Mouse (Mus musculus) forebrain, embryonic 13.5 days (tissue): ENCODE data around the gene 1810010H24Rik. TPM values are rescaled to one million over a fixed set of nuclear protein-coding genes. Genes with fewer than 3 reads are reported as not detected.
"Not testable (repeated sequence)": the region's sequence is repeated elsewhere in the genome, so short reads cannot be mapped to it uniquely, and the experiment has no call there.

Experiments
- ATAC-seq: fragments of 200-750 bp; cut with Nextera tagmentation; 2 replicates; pipeline ENCODE4 v1.8.0; 2017
- H3K27ac ChIP-seq: fragments of 300-500 bp; sonication (generic); 2 replicates; pipeline ENCODE4 v1.5.1; 2015; ENCODE audit warnings: inconsistent platforms, mild to moderate bottlenecking, moderate library complexity
- H3K27me3 ChIP-seq: fragments of 300-500 bp; sonication (generic); 2 replicates; pipeline ENCODE4 v1.6.1; 2015; ENCODE audit warnings: mild to moderate bottlenecking, inconsistent platforms
- H3K36me3 ChIP-seq: fragments of 300-500 bp; sonication (generic); 2 replicates; pipeline ENCODE4 v1.6.1; 2015; ENCODE audit warnings: mild to moderate bottlenecking, inconsistent platforms; ENCODE audit not compliant: poor library complexity, severe bottlenecking
- H3K4me1 ChIP-seq: fragments of 300-500 bp; sonication (generic); 2 replicates; pipeline ENCODE4 v1.6.1; 2015; ENCODE audit warnings: inconsistent platforms
- H3K4me2 ChIP-seq: fragments of 300-500 bp; sonication (generic); 2 replicates; pipeline ENCODE4 v1.6.1; 2015; ENCODE audit warnings: inconsistent platforms, mild to moderate bottlenecking, moderate library complexity
- H3K4me3 ChIP-seq: fragments of 300-500 bp; sonication (generic); 2 replicates; pipeline ENCODE4 v1.5.1; 2015; ENCODE audit warnings: mild to moderate bottlenecking, inconsistent platforms
- H3K9ac ChIP-seq: fragments of 300-500 bp; sonication (generic); 2 replicates; pipeline ENCODE4 v1.6.1; 2015; ENCODE audit warnings: mild to moderate bottlenecking, inconsistent platforms
- H3K9me3 ChIP-seq: fragments of 300-500 bp; sonication (generic); replicated peaks from 2 replicates; pipeline ENCODE4 v1.6.1; 2016; ENCODE audit warnings: inconsistent platforms
- WGBS: fragments of 180-500 bp; shearing (Covaris S2); methylation state at CpG from one replicate; pipeline ENCODE4 v1.1.7; 2015; 5-methylcytosine and 5-hydroxymethylcytosine counted together
- polyA plus RNA-seq: library from polyadenylated mRNA; unstranded; fragments of >200 nt; fragmentation: Nextera tagmentation; extraction: Ambion mirVana; gene quantifications from 2 replicates; pipeline ENCODE4 v1.2.1, GENCODE M21; 2015

Gene 1810010H24Rik
- 2.6 and 2.8 TPM in 2 replicates for polyA plus RNA-seq

DNA sequence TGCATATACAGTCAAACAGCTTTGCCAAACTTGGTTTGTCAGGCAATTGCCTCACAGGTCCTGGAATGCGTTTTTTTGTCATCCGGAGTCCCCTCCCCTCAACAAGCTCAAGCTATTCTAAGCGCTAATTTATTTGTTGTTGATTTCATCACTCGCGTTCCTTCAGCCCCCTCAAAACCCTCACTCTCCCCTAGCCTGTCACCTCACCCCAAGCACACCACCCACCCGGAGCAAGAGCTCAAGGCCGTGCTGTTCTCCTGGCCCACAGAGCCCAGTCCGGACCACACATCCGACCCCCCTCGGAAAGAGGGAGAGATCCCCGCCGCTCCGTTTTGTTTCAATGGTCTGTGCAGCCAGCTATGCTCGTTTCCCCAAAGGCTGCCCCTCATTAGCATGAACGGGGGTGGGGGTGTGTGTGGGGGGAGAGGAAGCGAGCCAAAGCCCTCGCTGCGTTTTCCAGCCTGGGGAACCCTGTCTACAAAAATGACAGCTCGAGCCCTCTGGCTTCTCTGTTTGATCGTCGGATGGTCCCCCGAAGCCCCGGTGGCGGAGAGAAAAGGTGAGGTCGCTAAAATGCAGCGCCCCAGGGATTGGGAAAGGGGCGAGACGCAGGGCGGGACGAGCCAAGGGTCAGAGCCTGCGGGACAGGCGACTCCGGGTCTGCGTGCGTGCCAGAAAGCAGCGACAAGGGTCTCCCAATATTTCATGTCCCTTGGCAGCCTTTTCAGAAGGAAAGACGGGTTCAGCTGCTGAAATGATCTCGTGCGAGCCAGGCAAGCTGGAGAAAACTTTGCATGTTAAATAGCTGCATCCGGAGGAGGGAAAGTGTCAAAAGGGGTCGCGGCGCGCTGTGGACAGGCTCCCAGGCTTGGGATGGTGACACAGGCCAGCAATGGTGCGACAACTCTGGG is at the start of gene 1810010H24Rik:
Gene 1810010H24Rik, plus strand, starts transcription at position 271 of the 911 bp plus-strand sequence.
- H3K4me2 ChIP-seq = peak within 1 kb of the TSS; percentile 90
- peak within 1 kb of the TSS; percentile 75 for H3K9ac ChIP-seq
- H3K4me3 ChIP-seq = peak within 1 kb of the TSS; percentile 53
- H3K27me3 ChIP-seq = no peaks in the 10 kb centered on the region
- H3K36me3 ChIP-seq = no peaks in the 10 kb centered on the region
- peak; percentile 28 for ATAC-seq
- no peaks in the 10 kb centered on the region for H3K9me3 ChIP-seq
- WGBS = under 1% methylated on average over 45 of the region's 45 CpGs
- peaks cover 36% of the 10 kb centered on the region for H3K4me1 ChIP-seq
- peak within 1 kb of the TSS; percentile 68 for H3K27ac ChIP-seq

DNA sequence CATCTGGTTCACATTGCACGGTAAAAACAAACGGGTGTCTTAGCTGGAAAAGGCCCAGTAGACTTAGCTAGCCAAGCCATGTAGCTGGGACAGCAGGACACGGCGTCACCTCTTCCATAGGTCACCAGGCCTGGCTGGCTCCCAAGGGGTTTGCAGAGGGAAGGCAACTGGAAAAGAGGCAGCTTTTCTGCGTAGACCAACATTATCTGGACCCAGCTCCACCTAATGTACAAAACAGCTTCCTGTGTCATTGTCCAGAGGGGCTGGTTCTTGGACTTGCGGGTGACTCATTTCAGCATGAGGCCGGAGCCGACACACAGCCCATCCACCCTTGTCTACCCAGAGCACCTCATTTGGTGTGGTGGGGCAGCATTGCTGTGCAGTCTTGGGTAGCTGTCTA is 49.3 kb upstream of the 1810010H24Rik start:
- no peaks in the 10 kb centered on the region for H3K36me3 ChIP-seq
- H3K4me2 ChIP-seq = no peak overlapping the region
- no peak overlapping the region for H3K27ac ChIP-seq
- no peaks in the 10 kb centered on the region for H3K4me1 ChIP-seq
- no peaks in the 10 kb centered on the region for H3K9me3 ChIP-seq
- WGBS = 89% methylated on average over 8 of the region's 8 CpGs
- H3K27me3 ChIP-seq = no peaks in the 10 kb centered on the region
- no peak overlapping the region for H3K9ac ChIP-seq
- no peak overlapping the region for H3K4me3 ChIP-seq
- ATAC-seq = no peak

DNA sequence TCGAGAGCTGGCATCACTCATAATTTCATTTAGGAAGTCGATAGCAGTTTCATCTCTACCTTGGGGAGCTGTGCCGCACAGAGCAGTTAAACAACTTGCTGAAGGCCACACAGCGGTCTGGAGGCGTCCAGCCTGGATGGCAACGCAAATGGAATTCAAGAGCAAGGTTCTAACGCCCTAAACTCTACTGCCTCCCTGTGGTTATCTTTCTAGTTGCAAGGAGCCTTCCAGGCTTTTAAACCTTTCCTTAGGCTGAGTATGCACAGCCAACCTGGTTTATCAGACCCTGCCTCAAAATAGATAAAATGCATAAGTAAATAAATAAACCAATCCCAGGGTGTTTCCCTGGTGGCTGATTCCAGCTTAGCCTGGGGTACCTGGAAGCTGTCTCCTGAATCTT is 45.0 kb upstream of the 1810010H24Rik start:
- no peaks in the 10 kb centered on the region for H3K36me3 ChIP-seq
- H3K4me2 ChIP-seq = no peak overlapping the region
- no peak overlapping the region for H3K9ac ChIP-seq
- no peak overlapping the region for H3K27ac ChIP-seq
- no peak for ATAC-seq
- H3K27me3 ChIP-seq = no peaks in the 10 kb centered on the region
- whole genome bisulfite sequencing = 20% methylated on average over 7 of the region's 7 CpGs
- no peaks in the 10 kb centered on the region for H3K9me3 ChIP-seq
- H3K4me1 ChIP-seq = no peaks in the 10 kb centered on the region
- no peak overlapping the region for H3K4me3 ChIP-seq

DNA sequence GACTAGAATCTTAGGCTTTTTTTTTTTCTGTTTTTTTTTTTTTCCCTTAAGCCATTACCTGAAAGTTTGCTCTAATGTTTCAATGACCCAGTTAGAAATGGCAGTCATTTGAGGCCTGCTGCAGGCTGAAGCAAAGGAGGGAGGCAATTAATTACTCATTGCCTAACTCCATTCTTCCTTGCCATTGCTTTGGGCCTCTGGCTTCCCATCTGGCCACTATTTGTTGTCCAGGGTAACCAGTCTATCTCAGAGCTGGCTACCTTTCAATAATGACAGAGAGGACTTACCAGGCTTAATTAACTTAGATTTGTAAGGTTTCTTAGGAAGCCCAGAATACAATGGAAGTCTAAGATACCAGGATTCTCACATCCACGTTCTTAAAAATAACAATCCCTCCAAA is 43.7 kb upstream of the 1810010H24Rik start:
- 5% methylated on average over 1 of the region's 1 CpGs for WGBS
- no peak overlapping the region for H3K4me3 ChIP-seq
- H3K36me3 ChIP-seq = 0 out of 2 replicates have a peak, but pooled peaks cover 4% of the 10 kb centered on the region
- no peak for ATAC-seq
- H3K4me1 ChIP-seq = no peaks in the 10 kb centered on the region
- no peaks in the 10 kb centered on the region for H3K27me3 ChIP-seq
- no peak overlapping the region for H3K4me2 ChIP-seq
- no peak overlapping the region for H3K27ac ChIP-seq
- no peaks in the 10 kb centered on the region for H3K9me3 ChIP-seq
- no peak overlapping the region for H3K9ac ChIP-seq

DNA sequence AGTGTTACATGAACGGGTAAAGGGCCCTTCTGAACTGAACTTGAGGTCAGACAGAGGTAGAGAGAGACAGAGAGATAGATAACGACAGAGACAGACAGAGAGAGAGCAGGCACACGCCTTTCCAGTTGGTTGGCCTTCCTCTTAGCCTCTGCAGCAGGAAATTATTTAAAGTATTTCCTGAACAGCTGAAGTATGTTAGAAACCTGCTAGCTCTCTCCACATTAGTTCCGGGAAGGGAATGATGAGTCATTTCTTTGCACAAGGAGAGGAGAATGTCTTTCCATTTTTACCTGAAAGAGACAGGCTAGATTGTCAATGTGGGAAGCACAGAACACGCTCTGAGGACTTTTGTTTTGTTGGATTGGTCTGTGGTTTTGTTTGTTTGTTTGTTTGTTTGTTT is 43.1 kb upstream of the 1810010H24Rik start:
- Histone ChIP-seq H3K4me1 (no peaks in the 10 kb centered on the region), H3K4me3 (no peak overlapping the region), H3K4me2 (no peak overlapping the region), H3K36me3 (peaks cover 8% of the 10 kb centered on the region), H3K27me3 (no peaks in the 10 kb centered on the region), H3K9me3 (no peaks in the 10 kb centered on the region), H3K27ac (no peak overlapping the region), H3K9ac (no peak overlapping the region)
- ATAC-seq = no peak
- 64% methylated on average over 5 of the region's 5 CpGs for WGBS

DNA sequence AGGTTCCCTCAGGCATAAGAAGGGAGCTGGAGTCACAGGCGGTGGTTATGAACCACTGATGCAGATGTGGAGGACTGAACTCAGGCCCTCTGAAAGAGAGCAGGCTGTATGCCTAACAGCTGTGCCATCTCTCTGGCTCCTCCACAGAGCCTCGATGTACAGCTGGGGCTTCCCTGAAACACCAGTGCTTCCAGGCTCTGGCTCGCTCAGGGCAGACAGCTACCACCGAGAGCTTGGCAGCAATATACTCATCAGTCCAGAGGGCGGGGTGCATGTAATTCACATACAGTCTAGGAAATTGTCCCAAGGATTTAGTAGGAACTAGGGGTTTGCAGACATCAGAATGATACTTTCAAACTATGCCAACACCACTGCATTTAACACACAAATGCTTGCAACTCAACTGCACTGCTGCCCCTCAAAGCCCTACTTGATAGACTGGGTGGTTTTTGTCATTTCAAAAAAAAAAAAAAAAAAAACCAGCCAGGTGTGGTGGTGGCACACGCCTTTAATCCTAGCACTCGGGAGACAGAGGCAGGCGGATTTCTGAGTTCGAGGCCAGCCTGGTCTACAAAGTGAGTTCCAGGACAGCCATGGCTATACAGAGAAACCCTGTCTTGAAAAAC is 39.4 kb upstream of the 1810010H24Rik start:
- not testable (repeated sequence) for H3K27ac ChIP-seq, H3K9me3 ChIP-seq, H3K4me2 ChIP-seq, H3K4me1 ChIP-seq, H3K9ac ChIP-seq, ATAC-seq, H3K4me3 ChIP-seq, H3K27me3 ChIP-seq
- H3K36me3 ChIP-seq = peaks cover 42% of the 10 kb centered on the region
- WGBS = 87% methylated on average over 9 of the region's 9 CpGs

DNA sequence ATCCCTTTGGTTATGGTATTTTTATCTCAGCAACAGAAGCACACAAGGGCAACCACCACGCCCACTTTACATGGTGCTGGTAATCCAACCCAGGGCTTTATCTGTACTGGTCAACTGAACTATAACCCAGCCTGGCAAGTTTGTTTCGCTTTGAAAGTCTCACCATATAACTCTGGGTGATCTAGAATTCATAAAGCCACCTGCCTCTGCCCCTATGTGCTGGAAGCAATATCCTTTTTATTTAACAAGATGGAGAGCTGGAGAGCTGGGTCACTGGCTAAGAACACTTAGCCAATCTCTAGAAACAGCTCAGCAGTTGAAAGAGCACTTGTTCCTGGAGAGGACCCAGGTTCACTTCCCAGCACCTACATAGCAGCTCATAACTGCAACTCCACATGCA is 38.1 kb upstream of the 1810010H24Rik start:
- WGBS = 89% methylated on average over 2 of the region's 2 CpGs
- Histone ChIP-seq H3K27ac (0 out of 2 replicates have a peak overlapping the region, but pooled peaks have one; percentile 10), H3K9me3 (no peaks in the 10 kb centered on the region), H3K27me3 (no peaks in the 10 kb centered on the region), H3K36me3 (peaks cover 52% of the 10 kb centered on the region), H3K4me3 (no peak overlapping the region), H3K4me1 (no peaks in the 10 kb centered on the region), H3K4me2 (no peak overlapping the region), H3K9ac (no peak overlapping the region)
- ATAC-seq = no peak

DNA sequence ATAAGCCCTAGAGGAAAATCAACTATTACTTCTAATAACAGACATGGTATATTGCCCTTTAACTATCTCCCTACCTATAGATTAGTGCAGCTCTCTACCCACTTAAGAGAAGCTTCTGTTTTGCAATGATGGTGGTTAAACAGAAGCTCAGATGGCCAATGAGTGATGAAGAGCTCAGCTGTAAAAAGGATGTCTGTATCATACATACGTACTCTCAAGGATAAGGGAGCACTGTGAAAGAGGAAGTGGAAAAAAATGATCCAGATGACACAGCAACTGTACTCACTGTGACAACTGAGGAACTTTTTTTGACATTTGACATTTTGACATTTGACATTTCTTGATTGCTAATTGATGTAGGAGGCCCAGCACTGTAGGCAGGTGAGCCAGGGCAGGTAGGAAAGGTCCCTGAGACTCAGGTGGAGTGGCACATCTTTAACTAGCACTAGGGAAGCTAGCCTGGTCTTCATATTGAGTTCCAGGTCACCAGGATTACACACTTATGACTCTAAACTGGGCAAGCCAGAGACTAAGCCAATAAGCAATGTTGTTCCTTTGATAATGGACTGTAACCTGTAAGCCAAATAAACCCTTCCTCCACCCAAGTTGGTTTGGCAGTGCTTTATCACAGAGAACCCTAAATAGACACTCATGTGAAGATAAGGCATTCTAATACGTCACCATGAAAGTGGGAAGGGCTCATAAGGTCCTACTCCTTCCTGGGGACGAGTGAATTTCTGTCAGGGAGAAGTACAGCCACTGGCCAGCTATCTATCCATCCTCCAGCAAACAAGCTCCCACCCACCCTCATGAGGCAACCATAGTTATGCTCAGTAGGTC is 31.0 kb upstream of the 1810010H24Rik start:
- no peak overlapping the region for H3K9ac ChIP-seq
- no peak overlapping the region for H3K27ac ChIP-seq
- 80% methylated on average over 3 of the region's 3 CpGs for WGBS
- H3K9me3 ChIP-seq = no peaks in the 10 kb centered on the region
- no peak overlapping the region for H3K4me3 ChIP-seq
- no peak overlapping the region for H3K4me2 ChIP-seq
- H3K4me1 ChIP-seq = peaks cover 36% of the 10 kb centered on the region
- ATAC-seq = no peak
- H3K36me3 ChIP-seq = peaks cover 70% of the 10 kb centered on the region
- no peaks in the 10 kb centered on the region for H3K27me3 ChIP-seq

DNA sequence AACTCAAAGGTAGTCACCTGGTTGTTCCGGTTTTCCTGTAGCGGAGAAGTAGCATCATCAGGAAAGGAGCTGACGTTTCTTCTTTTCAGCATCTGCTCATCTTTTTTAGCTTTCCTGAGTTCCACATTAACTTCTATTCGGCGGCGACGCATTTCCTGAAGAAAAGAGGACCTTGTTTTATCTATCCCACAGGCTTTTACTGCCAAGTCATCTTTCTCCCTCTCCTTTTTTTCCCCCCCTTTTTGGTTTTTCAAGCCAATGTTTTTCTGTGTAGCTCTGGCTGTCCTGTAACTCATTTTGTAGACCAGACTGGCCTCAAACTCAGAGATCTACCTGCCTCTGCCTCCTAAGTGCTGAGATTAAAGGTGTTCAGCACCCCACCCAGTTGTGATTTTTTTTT is 29.0 kb upstream of the 1810010H24Rik start:
- WGBS = 95% methylated on average over 7 of the region's 7 CpGs
- H3K27me3 ChIP-seq, H3K9me3 ChIP-seq, H3K27ac ChIP-seq, ATAC-seq: not testable (repeated sequence)
- H3K4me3 ChIP-seq = peak overlapping the region; percentile 99; the same call in 1 of the 2 replicates
- H3K9ac ChIP-seq = peak overlapping the region; percentile 95; the same call in 1 of the 2 replicates
- peaks cover 36% of the 10 kb centered on the region for H3K4me1 ChIP-seq
- peaks cover 49% of the 10 kb centered on the region for H3K36me3 ChIP-seq
- peak overlapping the region; percentile 72 for H3K4me2 ChIP-seq

DNA sequence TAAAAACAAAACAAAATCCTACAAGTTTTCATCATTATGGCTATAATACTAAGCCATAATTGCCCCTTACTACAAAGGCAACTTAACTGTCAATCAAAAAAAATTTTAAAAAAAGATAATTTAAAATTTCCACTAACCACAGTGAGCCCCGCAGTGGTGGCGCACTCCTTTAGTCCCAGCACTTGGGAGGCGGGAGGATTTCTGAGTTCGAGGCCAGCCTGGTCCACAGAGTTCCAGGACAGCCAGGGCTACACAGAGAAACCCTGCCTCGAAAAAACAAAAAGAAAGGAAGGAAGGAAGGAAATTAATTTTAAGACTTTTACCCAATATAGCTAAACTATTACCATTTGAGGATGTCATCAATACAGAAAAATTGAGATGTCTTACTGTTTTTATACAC is 27.5 kb upstream of the 1810010H24Rik start:
- no peak for ATAC-seq
- Histone ChIP-seq H3K4me2 (peak overlapping the region; percentile 72), H3K9ac (peak overlapping the region; percentile 95), H3K27me3 (no peaks in the 10 kb centered on the region), H3K4me1 (peaks cover 43% of the 10 kb centered on the region), H3K36me3 (peaks cover 39% of the 10 kb centered on the region), H3K9me3 (no peaks in the 10 kb centered on the region), H3K4me3 (peak overlapping the region; percentile 99), H3K27ac (peak overlapping the region; percentile 81; the same call in 1 of the 2 replicates)
- WGBS = 13% methylated on average over 5 of the region's 5 CpGs

DNA sequence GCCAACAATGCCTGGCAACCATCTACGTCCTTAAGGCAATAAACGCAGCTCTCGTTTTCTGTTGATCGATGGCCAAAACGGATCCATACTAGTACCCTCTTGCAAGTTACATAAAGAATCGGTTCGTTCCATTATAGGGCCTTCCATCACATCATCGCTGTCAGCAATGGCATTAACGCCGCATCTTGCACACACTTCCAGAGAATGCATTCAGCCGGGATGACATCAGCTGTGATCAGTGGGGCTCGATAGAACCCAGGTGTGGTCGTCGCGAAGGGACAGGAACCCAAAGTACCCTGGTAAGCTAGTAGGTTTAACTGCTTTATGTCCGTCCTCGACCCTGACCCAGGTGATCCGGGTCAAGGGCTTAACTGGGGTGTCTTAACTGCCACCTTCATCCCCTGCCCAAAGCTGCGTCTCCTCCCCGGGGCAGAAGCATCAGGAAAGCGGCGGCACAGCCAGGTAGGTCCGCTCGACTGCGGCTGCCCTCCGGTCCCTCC is 26.8 kb upstream of the 1810010H24Rik start:
- Histone ChIP-seq H3K9ac (peak overlapping the region; percentile 95), H3K27me3 (no peaks in the 10 kb centered on the region), H3K4me1 (peaks cover 43% of the 10 kb centered on the region), H3K36me3 (peaks cover 33% of the 10 kb centered on the region), H3K4me2 (peak overlapping the region; percentile 72), H3K4me3 (peak overlapping the region; percentile 99), H3K27ac (peak overlapping the region; percentile 81), H3K9me3 (no peaks in the 10 kb centered on the region)
- peak; percentile 44 for ATAC-seq
- under 1% methylated on average over 26 of the region's 26 CpGs for WGBS
